Mouse (Mus musculus) megakaryocyte, embryonic 14.5 days (primary cell): Measurements from ENCODE around the gene Tcp1.

Experiments
- FLI1 ChIP-seq: IDR thresholded peaks from 2 replicates; pipeline ENCODE4 v1.6.1; 2012; ENCODE audit warnings: low read length, inconsistent platforms, mixed read lengths
- GATA1 ChIP-seq: IDR thresholded peaks from 3 replicates; pipeline ENCODE4 v1.6.1; 2012; ENCODE audit warnings: mixed read lengths, low read length, inconsistent platforms, borderline replicate concordance

DNA sequence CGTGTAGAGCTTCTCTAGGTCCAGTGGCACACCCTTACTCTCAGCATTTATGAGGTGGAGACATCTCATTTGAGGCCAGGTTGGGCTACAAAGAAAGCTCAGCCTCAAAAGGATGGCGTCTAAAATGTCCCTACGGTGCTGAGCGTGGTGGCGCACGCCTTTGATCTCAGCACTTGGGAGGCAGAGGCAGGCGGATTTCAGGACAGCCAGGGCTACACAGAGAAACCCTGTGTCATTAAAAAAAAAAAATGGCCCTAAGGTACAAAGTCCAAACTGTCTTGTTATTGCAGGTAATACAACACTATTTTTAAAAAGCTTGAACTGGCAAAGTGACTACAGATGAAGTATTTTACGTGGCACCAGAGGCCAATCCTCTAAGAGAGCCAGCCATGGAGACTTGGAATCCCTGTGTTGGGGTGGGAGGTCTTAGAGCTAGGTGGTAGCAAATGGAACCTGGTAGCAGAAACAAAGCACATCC is 10.2 kb downstream of the Tcp1 start:
- TF ChIP-seq GATA1 (no peak), FLI1 (no peak)
